Mouse (Mus musculus) left cerebral cortex, postnatal 10 days (tissue): ENCODE measurements at regions not wholly inside any gene's neighbourhood (a gene's known extent, or its start where the extent isn't known, plus 50 kb on each side); places are given as distances from the start of the nearest gene placed in this dataset.

ENCODE experiments used
- DNase-seq, 2 experiments: peaks; one replicate each; pipeline ENCODE4 v3.0.0; 2021 to 2022; ENCODE audit warnings: low spot score in 2 of 2, mixed read lengths in 1 of 2; ENCODE audit errors: extremely low spot score in 1 of 2
- intact Hi-C: fragments of 180-260 bp; cut with DNase I; formaldehyde crosslinking; loops from one replicate; pipeline ENCODE4 v1.15.1; 2025

GRCm38 (mm10) chr15:97620261-97620660 is 85.4 kb downstream of the Rpap3 start:
- intact Hi-C loops: no loop called here

GRCm38 (mm10) chr15:97619764-97620163 is 85.9 kb downstream of the Rpap3 start:
- intact Hi-C loops: no loop called here
- DNase-seq: no peak

More at GRCm38 (mm10) chr15:97620261-97620660, 85.4 kb downstream of the Rpap3 start:
- DNase-seq: peak in 1 of 2 experiments; percentile 44

GRCm38 (mm10) chr15:97612325-97612724 is 93.3 kb downstream of the Rpap3 start:
- no peak for DNase-seq
- intact Hi-C loops: no loop called here

GRCm38 (mm10) chr15:97610767-97611166 is 94.9 kb downstream of the Rpap3 start:
- intact Hi-C loops: no loop called here

GRCm38 (mm10) chr15:97609496-97609895 is 96.1 kb downstream of the Rpap3 start:
- intact Hi-C loops: loop anchor here (5.0 kb wide), 1 partner anchor 48 kb away; no protein-coding TSS in a partner anchor
- DNase-seq: no peak

More at GRCm38 (mm10) chr15:97610767-97611166, 94.9 kb downstream of the Rpap3 start:
- no peak for DNase-seq

GRCm38 (mm10) chr15:97608651-97609050 is 97.0 kb downstream of the Rpap3 start:
- intact Hi-C loops: loop anchor here (5.0 kb wide), 1 partner anchor 49 kb away; no protein-coding TSS in a partner anchor

GRCm38 (mm10) chr15:97607617-97608206 is 97.9 kb downstream of the Rpap3 start:
- DNase-seq: no peak
- intact Hi-C loops: loop anchor here (5.0 kb wide), 1 partner anchor 50 kb away; no protein-coding TSS in a partner anchor

More at GRCm38 (mm10) chr15:97608651-97609050, 97.0 kb downstream of the Rpap3 start:
- DNase-seq: no peak

GRCm38 (mm10) chr15:97606630-97607381 is 98.8 kb downstream of the Rpap3 start:
- intact Hi-C loops: loop anchor here (5.0 kb wide), 1 partner anchor 50 kb away; no protein-coding TSS in a partner anchor
- DNase-seq: peak; percentile 52 to 81

- intact Hi-C loops: loop anchor here (5.0 kb wide), 1 partner anchor 51 kb away; no protein-coding TSS in a partner anchor
- no peak for DNase-seq
These were observed 99.4 kb downstream of the Rpap3 start for GRCm38 (mm10) chr15:97606232-97606629.

GRCm38 (mm10) chr15:97605791-97606190 is 99.8 kb downstream of the Rpap3 start:
- intact Hi-C loops: loop anchor here (5.0 kb wide), 1 partner anchor 52 kb away; no protein-coding TSS in a partner anchor
- DNase-seq: no peak

GRCm38 (mm10) chr15:97603492-97603891 is 102.1 kb downstream of the Rpap3 start:
- intact Hi-C loops: no loop called here
- no peak for DNase-seq

GRCm38 (mm10) chr15:97598270-97598669 is 107.4 kb downstream of the Rpap3 start:
- DNase-seq: no peak
- intact Hi-C loops: no loop called here

- intact Hi-C loops: no loop called here
- no peak for DNase-seq
These were observed 109.0 kb downstream of the Rpap3 start for GRCm38 (mm10) chr15:97596514-97597081.

- intact Hi-C loops: no loop called here
- no peak for DNase-seq
These were observed 110.3 kb downstream of the Rpap3 start for GRCm38 (mm10) chr15:97595284-97595796.

- no peak for DNase-seq
- intact Hi-C loops: no loop called here
These were observed 111.6 kb downstream of the Rpap3 start for GRCm38 (mm10) chr15:97593781-97594600.

GRCm38 (mm10) chr15:97592786-97593185 is 112.8 kb downstream of the Rpap3 start:
- DNase-seq: no peak
- intact Hi-C loops: no loop called here

- intact Hi-C loops: no loop called here
- no peak for DNase-seq
These were observed 114.2 kb downstream of the Rpap3 start for GRCm38 (mm10) chr15:97591406-97591805.

- no peak for DNase-seq
- intact Hi-C loops: no loop called here
These were observed 114.8 kb downstream of the Rpap3 start for GRCm38 (mm10) chr15:97590732-97591292.
